Mouse (Mus musculus): ENCODE results near the gene Angel2.

Gene Angel2

GRCm38 (mm10) chr1:190929010-190929695 is 4.2 kb downstream of the Angel2 start:
- peak in 1 of 2 experiments; percentile 31 for DNase-seq (ENCODE audit: low spot score in 2 of 2)

GRCm38 (mm10) chr1:190930181-190930580 is 5.3 kb downstream of the Angel2 start:
- DNase-seq (ENCODE audit: low spot score in 2 of 2), result no peak

- no peak for DNase-seq (ENCODE audit: low spot score in 2 of 2)
Measured at GRCm38 (mm10) chr1:190939803-190940202, 14.9 kb downstream of the Angel2 start.

GRCm38 (mm10) chr1:190944109-190944760 is 19.3 kb downstream of the Angel2 start:
- DNase-seq (ENCODE audit: low spot score in 2 of 2), result peak; percentile 50 to 70

- DNase-seq (ENCODE audit: low spot score in 2 of 2), result no peak
Measured at GRCm38 (mm10) chr1:190947986-190948385, 23.1 kb downstream of the Angel2 start.

GRCm38 (mm10) chr1:190948439-190948838 is 23.5 kb downstream of the Angel2 start:
- DNase-seq (ENCODE audit: low spot score in 2 of 2), result no peak

GRCm38 (mm10) chr1:190948846-190949245 is 23.9 kb downstream of the Angel2 start:
- no peak for DNase-seq (ENCODE audit: low spot score in 2 of 2)

GRCm38 (mm10) chr1:190951014-190951413 is 26.1 kb downstream of the Angel2 start:
- DNase-seq (ENCODE audit: low spot score in 2 of 2), result no peak

- no peak for DNase-seq (ENCODE audit: low spot score in 2 of 2)
Measured at GRCm38 (mm10) chr1:190953009-190953408, 28.1 kb downstream of the Angel2 start.

GRCm38 (mm10) chr1:190958821-190959220 is 33.9 kb downstream of the Angel2 start:
- DNase-seq (ENCODE audit: low spot score in 2 of 2), result no peak

- DNase-seq (ENCODE audit: low spot score in 2 of 2), result no peak
Measured at GRCm38 (mm10) chr1:190962760-190963159, 37.8 kb downstream of the Angel2 start.

- no peak for DNase-seq (ENCODE audit: low spot score in 2 of 2)
Measured at GRCm38 (mm10) chr1:190964992-190965780, 40.3 kb downstream of the Angel2 start.

- no peak for DNase-seq (ENCODE audit: low spot score in 2 of 2)
Measured at GRCm38 (mm10) chr1:190968010-190968409, 43.1 kb downstream of the Angel2 start.

- no peak for DNase-seq (ENCODE audit: low spot score in 2 of 2)
Measured at GRCm38 (mm10) chr1:190971708-190972610, 47.0 kb downstream of the Angel2 start.

- no peak for DNase-seq (ENCODE audit: low spot score in 2 of 2)
Measured at GRCm38 (mm10) chr1:190972612-190973192, 47.8 kb downstream of the Angel2 start.

- DNase-seq (ENCODE audit: low spot score in 2 of 2), result no peak
Measured at GRCm38 (mm10) chr1:190974191-190974590, 49.3 kb downstream of the Angel2 start.

- no peak for DNase-seq (ENCODE audit: low spot score in 2 of 2)
Measured at GRCm38 (mm10) chr1:190974833-190975232, 49.9 kb downstream of the Angel2 start.

- no peak for DNase-seq (ENCODE audit: low spot score in 2 of 2)
Measured at GRCm38 (mm10) chr1:190976887-190977573, 52.1 kb downstream of the Angel2 start.

GRCm38 (mm10) chr1:190978001-190978400 is 53.1 kb downstream of the Angel2 start:
- no peak for DNase-seq (ENCODE audit: low spot score in 2 of 2)

GRCm38 (mm10) chr1:190978511-190979073 is 53.7 kb downstream of the Angel2 start:
- peak in 1 of 2 experiments; percentile 30 for DNase-seq (ENCODE audit: low spot score in 2 of 2)
